Mouse (Mus musculus) intestine, embryonic 14.5 days (tissue): ENCODE measurements at regions not wholly inside any gene's neighbourhood (a gene's known extent, or its start where the extent isn't known, plus 50 kb on each side); places are given as distances from the start of the nearest gene placed in this dataset.

ENCODE experiments used
- ATAC-seq: fragments of 200-750 bp; cut with Nextera tagmentation; replicated peaks from 2 replicates; pipeline ENCODE4 v1.8.0; 2017; ENCODE audit warnings: low read depth, moderate number of reproducible peaks, moderate TSS enrichment, moderate library complexity; ENCODE audit not compliant: low FRiP score, low TSS enrichment
- DNase-seq: peaks from one replicate; pipeline ENCODE4 v3.0.0-alpha.2; 2018; ENCODE audit warnings: low spot score
- H3K27ac ChIP-seq: fragments of 300-500 bp; sonication (generic); 2 replicates; pipeline ENCODE4 v1.5.1; 2014; ENCODE audit warnings: low read depth, mild to moderate bottlenecking, control low read depth
- H3K27me3 ChIP-seq: fragments of 300-500 bp; sonication (generic); replicated peaks from 2 replicates; pipeline ENCODE4 v1.6.1; 2014; ENCODE audit warnings: low read length, control low read depth; ENCODE audit not compliant: control insufficient read depth, insufficient read depth
- H3K36me3 ChIP-seq: fragments of 300-500 bp; sonication (generic); 2 replicates; pipeline ENCODE4 v1.6.1; 2014; ENCODE audit warnings: low read length, control low read depth; ENCODE audit not compliant: control insufficient read depth, insufficient read depth
- H3K4me1 ChIP-seq: fragments of 300-500 bp; sonication (generic); replicated peaks from 2 replicates; pipeline ENCODE4 v1.6.1; 2014; ENCODE audit warnings: low read length, control low read depth, mixed read lengths; ENCODE audit not compliant: control insufficient read depth, insufficient read depth
- H3K4me2 ChIP-seq: fragments of 300-500 bp; sonication (generic); 2 replicates; pipeline ENCODE4 v1.6.1; 2014; ENCODE audit warnings: low read length
- H3K4me3 ChIP-seq: fragments of 300-500 bp; sonication (generic); 2 replicates; pipeline ENCODE4 v1.5.1; 2014; ENCODE audit warnings: low read depth, low read length, control low read depth, mixed read lengths
- H3K9ac ChIP-seq: fragments of 300-500 bp; sonication (generic); 2 replicates; pipeline ENCODE4 v1.6.1; 2014; ENCODE audit warnings: mild to moderate bottlenecking, low read length
- H3K9me3 ChIP-seq: fragments of 300-500 bp; sonication (generic); 2 replicates; pipeline ENCODE4 v1.6.1; 2016; ENCODE audit warnings: low read length, control low read depth; ENCODE audit not compliant: control insufficient read depth
- WGBS: fragments of 180-500 bp; shearing (Covaris S2); extraction: QIAGEN DNeasy Blood & Tissue Kit; methylation state at CpG from one replicate; pipeline ENCODE4 v1.1.7; 2014; 5-methylcytosine and 5-hydroxymethylcytosine counted together

GRCm38 (mm10) chr17:50453956-50454355 is 55.2 kb upstream of the Plcl2 start:
- DNase-seq = no peak
- H3K9me3 ChIP-seq = no peaks in the 10 kb centered on the region

GRCm38 (mm10) chr17:50454917-50455316 is 54.3 kb upstream of the Plcl2 start:
- Histone ChIP-seq H3K9me3 (no peaks in the 10 kb centered on the region), H3K4me1 (no peaks in the 10 kb centered on the region), H3K27ac (no peak overlapping the region), H3K4me3 (no peak overlapping the region), H3K9ac (no peak overlapping the region), H3K27me3 (no peaks in the 10 kb centered on the region), H3K36me3 (no peaks in the 10 kb centered on the region), H3K4me2 (no peak overlapping the region)
- no peak for ATAC-seq
- DNase-seq = no peak
- WGBS = 80% methylated on average over 5 of the region's 5 CpGs

More at GRCm38 (mm10) chr17:50453956-50454355, 55.2 kb upstream of the Plcl2 start:
- no peaks in the 10 kb centered on the region for H3K4me1 ChIP-seq
- ATAC-seq = no peak
- H3K9ac ChIP-seq = no peak overlapping the region
- no peaks in the 10 kb centered on the region for H3K27me3 ChIP-seq
- no peak overlapping the region for H3K4me3 ChIP-seq
- H3K27ac ChIP-seq = no peak overlapping the region
- WGBS = 72% methylated on average over 5 of the region's 5 CpGs
- no peaks in the 10 kb centered on the region for H3K36me3 ChIP-seq
- H3K4me2 ChIP-seq = no peak overlapping the region

GRCm38 (mm10) chr17:50455719-50456118 is 53.5 kb upstream of the Plcl2 start:
- Histone ChIP-seq H3K27ac (no peak overlapping the region), H3K4me1 (no peaks in the 10 kb centered on the region), H3K4me3 (no peak overlapping the region), H3K4me2 (no peak overlapping the region), H3K36me3 (no peaks in the 10 kb centered on the region), H3K27me3 (no peaks in the 10 kb centered on the region), H3K9ac (no peak overlapping the region), H3K9me3 (no peaks in the 10 kb centered on the region)
- 92% methylated on average over 10 of the region's 10 CpGs for WGBS
- DNase-seq (no peak), ATAC-seq (no peak)

GRCm38 (mm10) chr17:50457053-50457697 is 52.0 kb upstream of the Plcl2 start:
- H3K27ac ChIP-seq = no peak overlapping the region
- H3K4me1 ChIP-seq = no peaks in the 10 kb centered on the region
- ATAC-seq (peak; percentile 71; the same call in 1 of the 2 replicates), DNase-seq (no peak)
- H3K36me3 ChIP-seq = no peaks in the 10 kb centered on the region
- no peaks in the 10 kb centered on the region for H3K9me3 ChIP-seq
- no peak overlapping the region for H3K9ac ChIP-seq
- H3K27me3 ChIP-seq = no peaks in the 10 kb centered on the region
- 65% methylated on average over 6 of the region's 6 CpGs for WGBS
- no peak overlapping the region for H3K4me3 ChIP-seq
- H3K4me2 ChIP-seq = no peak overlapping the region

- no peaks in the 10 kb centered on the region for H3K4me1 ChIP-seq
- no peaks in the 10 kb centered on the region for H3K27me3 ChIP-seq
- H3K4me3 ChIP-seq = no peak overlapping the region
- ATAC-seq (no peak), DNase-seq (no peak)
- H3K9ac ChIP-seq = no peak overlapping the region
- no peaks in the 10 kb centered on the region for H3K9me3 ChIP-seq
- no peak overlapping the region for H3K4me2 ChIP-seq
- no peaks in the 10 kb centered on the region for H3K36me3 ChIP-seq
- WGBS = 74% methylated on average over 4 of the region's 4 CpGs
- H3K27ac ChIP-seq = no peak overlapping the region
These were observed 51.0 kb upstream of the Plcl2 start for GRCm38 (mm10) chr17:50458232-50458631.
